Mouse (Mus musculus) liver, embryonic 11.5 days (tissue): ENCODE data around the gene Gm21518. TPM values are rescaled to one million over a fixed set of nuclear protein-coding genes. Genes with fewer than 3 reads are reported as not detected.
"Not testable (repeated sequence)": the region's sequence is repeated elsewhere in the genome, so short reads cannot be mapped to it uniquely, and the experiment has no call there.

ENCODE experiments used
- ATAC-seq: fragments of 200-750 bp; cut with Nextera tagmentation; replicated peaks from 2 replicates; pipeline ENCODE4 v1.8.0; 2017; ENCODE audit warnings: moderate number of reproducible peaks, mild to moderate bottlenecking, moderate TSS enrichment, moderate library complexity; ENCODE audit not compliant: low FRiP score
- DNase-seq: peaks from one replicate; pipeline ENCODE4 v3.0.0-alpha.2; 2017; ENCODE audit warnings: low spot score
- H3K27ac ChIP-seq: fragments of 300-500 bp; sonication (generic); 2 replicates; pipeline ENCODE4 v1.5.1; 2014; ENCODE audit warnings: mild to moderate bottlenecking, low read depth, low read length, control low read depth
- H3K27me3 ChIP-seq: fragments of 300-500 bp; sonication (generic); replicated peaks from 2 replicates; pipeline ENCODE4 v1.6.1; 2014; ENCODE audit warnings: low read length, mixed read lengths; ENCODE audit not compliant: control insufficient read depth, insufficient read depth
- H3K36me3 ChIP-seq: fragments of 300-500 bp; sonication (generic); 2 replicates; pipeline ENCODE4 v1.6.1; 2014; ENCODE audit warnings: mild to moderate bottlenecking, low read length, moderate library complexity, mixed read lengths; ENCODE audit not compliant: control insufficient read depth, insufficient read depth
- H3K4me1 ChIP-seq: fragments of 300-500 bp; sonication (generic); replicated peaks from 2 replicates; pipeline ENCODE4 v1.6.1; 2014; ENCODE audit warnings: low read length, mixed read lengths; ENCODE audit not compliant: control insufficient read depth, insufficient read depth
- H3K4me2 ChIP-seq: fragments of 300-500 bp; sonication (generic); 2 replicates; pipeline ENCODE4 v1.6.1; 2014; ENCODE audit warnings: mild to moderate bottlenecking, control low read depth, moderate library complexity
- H3K4me3 ChIP-seq: fragments of 300-500 bp; sonication (generic); 2 replicates; pipeline ENCODE4 v1.5.1; 2014; ENCODE audit warnings: low read depth, low read length, control low read depth
- H3K9ac ChIP-seq: fragments of 300-500 bp; sonication (generic); 2 replicates; pipeline ENCODE4 v1.6.1; 2014; ENCODE audit warnings: low read depth, low read length, control low read depth
- H3K9me3 ChIP-seq: fragments of 300-500 bp; sonication (generic); 2 replicates; pipeline ENCODE4 v1.6.1; 2016; ENCODE audit warnings: low read length, inconsistent platforms, mixed read lengths; ENCODE audit not compliant: control insufficient read depth
- WGBS: fragments of 180-500 bp; shearing (Covaris S2); extraction: QIAGEN DNeasy Blood & Tissue Kit; methylation state at CpG from one replicate; pipeline ENCODE4 v1.1.7; 2014; 5-methylcytosine and 5-hydroxymethylcytosine counted together
- polyA plus RNA-seq: library from polyadenylated mRNA; unstranded; fragments of >200 nt; fragmentation: Nextera tagmentation; extraction: Ambion mirVana; gene quantifications from 2 replicates; pipeline ENCODE4 v1.2.1, GENCODE M21; 2014

The Gm21518 gene
- not detected in 2 replicates for polyA plus RNA-seq

GRCm38 (mm10) chrY:62190566-62190965 is at the start of gene Gm21518:
Gene Gm21518 (plus strand): TSS chrY:62190866.
- not testable (repeated sequence) for H3K36me3 ChIP-seq, H3K9ac ChIP-seq, H3K4me3 ChIP-seq, H3K9me3 ChIP-seq, H3K27me3 ChIP-seq, ATAC-seq, H3K4me1 ChIP-seq, H3K27ac ChIP-seq, DNase-seq, H3K4me2 ChIP-seq
- no CpG with 5 or more reads among the region's 6 CpGs for WGBS
